Mouse (Mus musculus) CD4-positive helper T cell, adult 2 months (primary cell): Measurements from ENCODE around the gene Pnpla2.
"Not testable (repeated sequence)": the region's sequence is repeated elsewhere in the genome, so short reads cannot be mapped to it uniquely, and the experiment has no call there.

ENCODE experiments used
- DNase-seq: peaks from one replicate; pipeline ENCODE4 v3.0.0-alpha.2; 2012; ENCODE audit warnings: low read depth, missing footprints, low spot score

Pnpla2 gene

DNA sequence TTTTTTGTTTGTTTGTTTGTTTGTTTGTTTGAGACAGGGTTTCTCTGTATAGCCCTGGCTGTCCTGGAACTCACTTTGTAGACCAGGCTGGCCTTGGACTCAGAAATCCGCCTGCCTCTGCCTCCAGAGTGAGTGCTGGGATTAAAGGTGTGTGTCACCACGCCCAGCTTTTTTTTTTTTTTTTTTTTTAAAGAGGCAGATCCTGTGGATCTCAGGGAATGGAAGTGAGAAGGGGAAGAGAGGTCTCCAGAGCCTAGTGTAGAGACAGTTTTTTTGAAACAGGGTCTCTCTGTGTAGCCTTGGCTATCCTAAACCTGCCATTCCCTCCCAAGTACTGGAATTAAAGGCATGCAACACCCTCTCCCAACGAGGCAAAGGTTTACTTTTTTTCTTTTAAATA, 8.6 kb upstream of the Pnpla2 start:
- not testable (repeated sequence) for DNase-seq

DNA sequence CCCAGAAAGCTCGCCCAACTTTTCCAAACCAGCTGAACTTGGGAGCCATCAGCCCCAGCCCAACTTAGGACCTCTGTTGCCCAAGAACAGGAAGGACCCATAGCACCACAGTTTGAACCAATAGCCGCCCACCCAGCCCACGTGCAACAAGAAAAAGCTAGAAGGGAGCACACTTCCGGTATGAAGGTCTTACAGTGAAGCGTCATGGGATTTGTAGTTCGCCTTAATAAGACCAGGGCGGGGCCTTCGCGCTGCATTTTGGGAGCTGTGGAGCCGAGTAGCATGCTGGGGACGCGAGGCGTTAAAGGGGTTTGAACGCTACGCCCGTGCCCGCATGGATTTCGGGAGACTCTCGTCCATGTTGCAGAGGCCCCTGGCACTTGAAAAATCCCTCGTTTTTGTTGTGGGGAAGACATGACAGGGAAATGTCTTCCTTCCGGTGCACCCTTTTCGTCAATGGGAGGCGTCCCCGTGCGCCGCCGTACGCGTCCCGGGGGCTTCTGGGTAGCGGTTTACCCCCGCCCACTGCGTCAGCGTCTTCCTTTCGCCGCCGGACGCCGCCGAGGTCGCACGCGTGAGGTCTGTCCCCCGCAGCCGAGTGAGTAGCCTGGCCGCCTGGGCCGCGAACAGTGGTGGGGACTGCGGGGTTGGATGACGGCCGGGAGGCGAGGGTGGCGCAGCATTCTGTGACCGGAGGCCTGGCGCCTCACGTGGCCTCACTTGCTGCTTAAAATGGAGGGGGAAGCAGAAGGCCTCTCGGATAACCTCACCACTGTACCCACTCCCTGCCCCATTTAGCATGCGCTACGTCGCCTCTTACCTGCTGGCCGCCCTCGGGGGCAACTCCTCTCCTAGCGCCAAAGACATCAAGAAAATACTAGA, 7.6 kb upstream of the Pnpla2 start, which contains the start of gene Rplp2:
Rplp2 (plus strand) TSS at position 261 of the 882 bp plus-strand sequence.
- peak; percentile 95 for DNase-seq

DNA sequence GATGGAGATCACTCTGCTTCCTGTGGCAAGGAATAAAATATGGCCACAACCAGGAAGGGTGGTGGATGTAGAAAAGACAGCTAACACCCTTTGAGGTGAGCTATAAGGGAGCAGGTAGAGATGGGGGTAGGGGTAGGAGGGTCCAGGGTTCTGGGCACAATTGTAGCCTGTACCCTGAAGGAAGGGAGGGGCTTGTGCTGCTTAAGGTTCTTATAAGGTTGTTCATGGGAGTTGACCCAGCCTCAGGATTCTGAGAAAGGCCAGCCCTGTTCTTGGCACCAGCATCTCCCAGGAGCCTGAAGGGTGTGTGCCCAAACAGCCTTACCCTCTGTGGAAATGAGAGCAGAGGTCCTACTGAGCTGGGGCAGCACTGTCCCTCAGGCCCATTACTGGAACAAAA, 3.1 kb upstream of the Pnpla2 start:
- no peak for DNase-seq

DNA sequence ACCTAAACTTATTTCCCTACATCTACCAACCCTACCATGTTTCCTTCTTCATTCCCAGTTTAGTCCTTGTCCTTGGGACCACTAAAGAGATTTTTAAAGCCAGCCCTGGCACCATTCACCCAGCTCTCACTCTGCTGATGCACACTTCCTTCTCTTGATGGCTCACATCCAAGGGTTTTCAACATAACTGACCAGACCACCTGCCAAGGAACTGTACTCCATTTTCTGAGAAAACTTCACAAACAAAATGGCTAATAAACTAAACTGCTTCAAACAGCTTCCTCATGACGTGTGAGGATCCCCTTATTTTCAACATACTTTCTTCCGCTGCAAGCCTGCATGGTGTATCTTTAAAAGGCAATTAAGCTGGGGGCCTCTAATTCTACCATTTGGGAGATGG, 1.4 kb upstream of the Pnpla2 start:
- no peak for DNase-seq

DNA sequence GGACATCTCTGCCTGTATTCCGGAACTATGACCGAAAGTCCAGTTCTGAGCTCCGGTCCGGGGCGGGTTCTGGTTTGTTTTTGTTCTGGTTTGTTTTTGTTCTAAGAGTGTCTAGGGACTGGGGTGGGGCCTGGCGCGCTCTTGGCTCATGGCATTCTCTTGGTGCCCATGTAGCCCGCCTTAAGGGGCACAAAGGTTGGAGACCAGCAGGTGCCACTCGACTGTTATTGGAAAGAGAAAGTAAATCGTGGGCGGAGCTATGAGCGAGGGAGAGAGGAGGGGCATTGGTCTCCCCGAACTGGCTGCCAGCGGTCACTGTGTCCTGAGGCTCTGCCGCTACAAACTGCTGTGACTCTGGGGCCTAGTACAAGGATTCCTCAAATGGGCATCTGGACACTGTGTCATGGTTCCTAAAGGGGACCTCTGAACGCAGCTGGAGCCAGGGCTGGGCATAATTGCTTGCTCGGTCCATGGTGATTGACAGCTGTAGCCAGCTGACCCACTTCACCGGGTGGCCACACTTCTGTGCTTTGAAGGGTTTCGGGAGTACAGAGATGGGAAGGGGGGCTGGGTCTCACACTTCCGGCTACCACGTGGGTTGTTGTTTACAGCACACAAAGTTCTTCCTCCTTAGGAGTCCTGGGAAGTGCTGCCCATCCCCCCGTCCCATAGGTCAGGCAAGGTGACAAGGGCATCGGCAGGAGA, 764 bp downstream of the Pnpla2 start:
- DNase-seq = peak; percentile 74

DNA sequence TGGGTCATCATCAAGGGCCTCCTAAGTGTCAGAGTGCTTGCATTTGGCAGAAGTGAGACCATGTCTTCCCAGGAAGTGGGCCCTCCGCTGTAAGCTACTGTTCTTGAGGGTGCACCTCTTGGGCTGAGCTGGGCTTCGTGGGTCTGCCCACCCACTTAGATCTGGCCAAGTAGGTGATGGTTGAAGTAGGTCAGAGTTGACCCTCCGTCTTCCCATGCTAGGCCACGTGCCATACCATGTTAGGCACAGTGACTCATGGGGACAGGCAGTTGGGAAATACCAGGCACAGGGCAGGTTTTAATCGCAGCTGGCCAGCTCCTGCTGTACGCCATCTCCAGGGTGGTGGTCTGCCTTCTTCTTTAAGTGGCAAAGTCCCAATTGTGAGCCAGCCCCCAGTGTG, 1.7 kb downstream of the Pnpla2 start:
- DNase-seq = no peak

DNA sequence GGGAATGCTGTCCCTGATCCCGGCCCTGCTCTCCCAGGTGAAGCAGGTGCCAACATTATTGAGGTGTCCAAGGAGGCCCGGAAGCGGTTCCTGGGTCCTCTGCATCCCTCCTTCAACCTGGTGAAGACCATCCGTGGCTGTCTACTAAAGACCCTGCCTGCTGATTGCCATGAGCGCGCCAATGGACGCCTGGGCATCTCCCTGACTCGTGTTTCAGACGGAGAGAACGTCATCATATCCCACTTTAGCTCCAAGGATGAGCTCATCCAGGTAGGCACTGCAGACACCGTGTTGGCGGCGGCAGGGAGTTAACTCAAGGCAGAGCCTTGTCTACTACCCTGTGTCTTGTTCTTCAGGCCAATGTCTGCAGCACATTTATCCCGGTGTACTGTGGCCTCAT, 2.2 kb downstream of the Pnpla2 start:
- DNase-seq = no peak

DNA sequence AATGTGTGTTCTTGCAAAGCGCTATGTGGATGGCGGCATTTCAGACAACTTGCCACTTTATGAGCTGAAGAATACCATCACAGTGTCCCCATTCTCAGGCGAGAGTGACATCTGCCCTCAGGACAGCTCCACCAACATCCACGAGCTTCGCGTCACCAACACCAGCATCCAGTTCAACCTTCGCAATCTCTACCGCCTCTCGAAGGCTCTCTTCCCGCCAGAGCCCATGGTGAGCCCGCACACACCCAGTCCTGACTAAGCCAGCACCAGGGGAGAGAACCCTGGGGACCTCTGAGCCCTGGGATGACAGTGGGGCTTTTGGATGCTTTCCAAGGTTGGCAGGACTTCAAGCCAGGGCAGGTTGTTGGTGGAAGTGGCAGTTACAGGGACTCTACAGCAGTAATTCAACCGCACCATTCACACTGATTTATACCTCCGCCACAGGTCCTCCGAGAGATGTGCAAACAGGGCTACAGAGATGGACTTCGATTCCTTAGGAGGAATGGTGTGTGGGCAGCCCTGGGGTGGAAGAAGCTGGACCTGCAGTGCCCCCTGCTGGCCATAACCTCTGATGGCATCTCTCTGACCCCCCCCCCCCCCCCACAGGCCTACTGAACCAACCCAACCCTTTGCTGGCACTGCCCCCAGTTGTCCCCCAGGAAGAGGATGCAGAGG, 3.1 kb downstream of the Pnpla2 start:
- peak; percentile 69 for DNase-seq

DNA sequence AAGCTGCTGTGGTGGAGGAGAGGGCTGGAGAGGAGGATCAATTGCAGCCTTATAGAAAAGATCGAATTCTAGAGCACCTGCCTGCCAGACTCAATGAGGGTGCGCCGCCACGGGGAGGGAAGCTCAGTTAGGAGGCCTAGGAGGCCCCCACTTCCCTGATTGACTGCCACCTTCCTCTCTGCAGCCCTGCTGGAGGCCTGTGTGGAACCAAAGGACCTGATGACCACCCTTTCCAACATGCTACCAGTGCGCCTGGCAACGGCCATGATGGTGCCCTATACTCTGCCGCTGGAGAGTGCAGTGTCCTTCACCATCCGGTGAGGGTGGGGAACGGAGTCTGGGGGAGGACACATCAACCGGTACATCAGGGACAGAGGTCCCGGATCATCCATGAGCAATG, 3.7 kb downstream of the Pnpla2 start:
- no peak for DNase-seq

DNA sequence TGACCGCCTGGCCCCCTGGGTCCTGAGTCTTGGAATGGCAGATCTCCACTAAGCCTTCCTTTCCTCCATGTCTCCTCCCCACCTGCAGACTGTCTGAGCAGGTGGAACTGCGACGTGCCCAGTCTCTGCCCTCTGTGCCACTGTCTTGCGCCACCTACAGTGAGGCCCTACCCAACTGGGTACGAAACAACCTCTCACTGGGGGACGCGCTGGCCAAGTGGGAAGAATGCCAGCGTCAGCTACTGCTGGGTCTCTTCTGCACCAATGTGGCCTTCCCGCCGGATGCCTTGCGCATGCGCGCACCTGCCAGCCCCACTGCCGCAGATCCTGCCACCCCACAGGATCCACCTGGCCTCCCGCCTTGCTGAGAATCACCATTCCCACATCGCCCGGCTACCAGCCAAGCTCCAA, 4.3 kb downstream of the Pnpla2 start:
- no peak for DNase-seq

DNA sequence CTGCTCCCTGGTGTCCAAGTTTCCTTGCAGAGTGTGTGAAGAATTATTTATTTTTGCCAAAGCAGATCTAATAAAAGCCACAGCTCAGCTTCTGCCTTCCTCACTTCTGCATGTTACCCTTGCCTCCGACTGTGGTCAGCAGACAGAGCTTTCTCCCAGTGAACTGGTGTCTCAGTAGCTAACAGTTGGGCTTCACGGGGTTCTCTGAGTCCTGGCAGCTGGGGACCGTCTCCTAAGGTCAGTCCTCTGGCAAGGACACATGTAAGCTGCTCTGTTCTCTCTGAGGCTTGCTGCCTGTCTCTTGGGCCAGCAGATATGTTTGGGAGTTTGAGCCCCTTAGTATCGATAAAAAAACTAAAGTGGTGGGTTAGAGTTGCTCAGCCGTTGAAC, 5.0 kb downstream of the Pnpla2 start:
- DNase-seq = no peak

DNA sequence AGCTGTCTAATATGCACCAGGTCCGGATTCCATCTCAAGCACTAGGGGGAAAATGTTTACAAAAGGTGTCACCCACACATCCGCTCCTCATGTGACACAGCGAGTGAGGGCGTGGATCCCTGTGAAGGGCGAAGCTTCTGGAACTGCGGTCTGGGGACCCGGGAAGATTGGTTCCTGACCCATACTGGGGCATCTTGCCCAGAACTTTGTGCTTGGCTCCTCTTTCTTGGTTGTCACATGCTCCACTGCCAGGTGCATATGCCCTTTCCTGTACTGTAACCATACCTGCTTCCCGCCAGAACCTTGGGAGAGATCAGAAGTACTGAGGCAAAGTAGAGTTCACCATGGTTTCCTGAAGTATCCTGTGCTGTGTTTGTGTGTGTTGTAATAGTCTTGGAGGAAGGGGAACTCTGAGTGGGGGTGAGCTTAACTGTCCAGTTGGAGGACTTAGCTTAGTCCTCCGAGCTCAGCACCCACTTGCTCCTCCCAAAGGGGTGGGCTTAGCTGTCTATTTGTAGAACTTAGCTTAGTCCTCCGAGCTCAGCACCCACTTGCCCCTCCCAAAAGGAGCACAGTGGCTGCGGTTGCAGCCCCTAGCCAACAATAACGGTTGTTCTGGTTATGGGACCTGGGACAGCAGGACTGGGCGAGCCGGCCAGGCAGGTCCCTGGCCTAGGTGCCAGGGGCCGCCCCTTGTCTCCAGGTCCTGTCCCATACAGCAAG, 5.6 kb downstream of the Pnpla2 start, which contains the start of gene Cracr2b:
Cracr2b (plus strand) TSS at position 704 of the 723 bp plus-strand sequence.
- no peak for DNase-seq

DNA sequence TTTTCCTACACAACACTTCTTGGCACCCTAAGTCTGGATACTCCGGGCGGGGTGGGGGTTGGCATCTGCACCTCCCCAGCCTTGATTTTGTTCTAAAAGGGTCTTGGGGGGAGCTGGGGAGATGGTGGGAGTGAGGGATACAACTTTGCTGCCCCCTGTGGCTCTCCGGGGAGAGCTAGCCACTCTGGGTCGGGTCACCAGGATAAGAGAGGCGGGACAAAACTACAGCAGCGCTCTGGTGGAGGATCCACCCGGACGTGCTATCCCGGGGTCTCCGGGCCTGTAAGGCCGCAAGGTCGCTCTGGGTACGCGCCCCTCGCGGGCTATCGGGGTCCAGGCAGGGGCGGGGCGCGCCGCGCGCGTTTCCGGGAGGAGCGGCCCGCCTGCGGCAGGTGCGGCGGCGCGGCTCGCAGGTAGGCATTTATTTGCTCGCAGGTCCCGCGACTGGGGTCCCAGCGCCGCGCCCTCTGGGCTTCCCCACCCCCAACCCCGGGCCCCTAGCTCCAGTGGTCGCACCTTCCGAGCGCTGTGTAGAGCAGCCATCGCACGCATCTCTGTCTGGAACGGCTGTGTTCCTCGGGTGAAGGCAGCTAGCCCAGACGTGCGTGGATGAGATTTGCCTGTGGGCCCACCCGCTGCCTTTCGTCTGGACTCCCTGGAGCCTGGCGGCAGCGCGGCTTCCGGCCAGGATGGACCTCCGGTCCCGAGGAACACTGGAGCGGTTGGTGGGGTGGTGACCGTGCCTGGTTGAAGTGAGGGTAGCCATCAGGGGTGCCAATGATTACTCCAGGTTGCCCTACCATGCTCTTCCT, 6.7 kb downstream of the Pnpla2 start:
- DNase-seq = no peak

DNA sequence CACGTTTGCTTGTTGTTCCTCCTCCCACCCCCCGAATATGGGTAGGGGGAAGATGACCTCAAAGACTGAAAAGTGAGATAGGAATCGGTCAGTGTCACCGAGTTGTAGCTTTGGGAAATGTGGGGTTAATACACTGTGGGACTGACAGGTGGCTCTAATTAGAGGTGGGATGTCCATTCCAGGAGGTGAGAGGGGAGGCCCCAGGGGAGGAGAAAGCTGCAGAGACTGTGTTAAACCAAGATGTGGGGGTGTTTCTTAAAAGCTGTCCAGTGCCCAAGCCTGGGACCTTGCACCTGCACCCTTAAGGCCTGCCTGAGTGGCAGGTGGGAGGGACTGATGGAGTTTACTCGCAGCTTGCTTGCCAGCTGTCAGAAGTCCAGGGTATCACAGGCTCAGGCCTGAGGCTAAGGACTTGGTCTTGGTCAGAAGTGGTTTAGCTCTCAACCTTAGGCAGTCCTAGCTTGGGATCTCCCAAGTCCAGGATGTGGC, 7.4 kb downstream of the Pnpla2 start:
- DNase-seq = no peak

DNA sequence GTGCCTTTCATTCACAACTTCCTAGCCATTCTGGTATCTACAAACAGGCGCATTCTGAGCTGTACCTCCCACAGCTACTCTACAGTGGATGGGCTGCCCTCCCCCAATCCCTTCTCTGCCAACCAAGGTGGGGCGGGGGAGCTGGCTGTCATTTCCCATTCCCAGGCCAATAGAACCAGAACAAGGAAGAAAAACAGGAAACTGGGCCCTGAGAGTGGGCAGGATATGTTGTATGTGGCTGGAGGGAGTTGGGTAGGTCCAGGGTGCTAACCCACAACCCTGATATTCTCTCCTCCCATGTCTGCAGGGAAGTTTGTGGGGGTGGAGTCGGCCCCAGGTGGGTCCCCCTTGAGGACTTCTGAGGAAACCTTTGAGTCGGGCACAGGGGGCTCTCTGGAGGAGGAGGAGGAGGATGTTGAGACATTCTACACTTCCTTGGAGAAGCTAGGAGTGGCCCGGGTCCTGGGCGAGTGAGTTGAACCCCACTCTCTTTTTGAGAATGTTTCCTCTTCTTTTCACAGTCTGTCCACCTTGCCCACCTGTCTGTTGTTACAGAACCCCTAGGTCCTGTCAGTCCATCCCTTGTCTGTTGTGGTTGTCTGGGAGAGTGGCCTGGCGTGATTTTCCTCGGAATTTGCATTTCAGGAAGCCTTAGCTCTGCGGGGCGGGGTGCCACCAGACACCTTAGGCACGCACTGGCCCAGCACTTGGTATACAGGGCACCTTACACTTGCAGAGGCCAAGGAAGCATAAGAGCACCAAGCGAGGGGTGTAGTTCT, 9.0 kb downstream of the Pnpla2 start:
- DNase-seq = no peak

DNA sequence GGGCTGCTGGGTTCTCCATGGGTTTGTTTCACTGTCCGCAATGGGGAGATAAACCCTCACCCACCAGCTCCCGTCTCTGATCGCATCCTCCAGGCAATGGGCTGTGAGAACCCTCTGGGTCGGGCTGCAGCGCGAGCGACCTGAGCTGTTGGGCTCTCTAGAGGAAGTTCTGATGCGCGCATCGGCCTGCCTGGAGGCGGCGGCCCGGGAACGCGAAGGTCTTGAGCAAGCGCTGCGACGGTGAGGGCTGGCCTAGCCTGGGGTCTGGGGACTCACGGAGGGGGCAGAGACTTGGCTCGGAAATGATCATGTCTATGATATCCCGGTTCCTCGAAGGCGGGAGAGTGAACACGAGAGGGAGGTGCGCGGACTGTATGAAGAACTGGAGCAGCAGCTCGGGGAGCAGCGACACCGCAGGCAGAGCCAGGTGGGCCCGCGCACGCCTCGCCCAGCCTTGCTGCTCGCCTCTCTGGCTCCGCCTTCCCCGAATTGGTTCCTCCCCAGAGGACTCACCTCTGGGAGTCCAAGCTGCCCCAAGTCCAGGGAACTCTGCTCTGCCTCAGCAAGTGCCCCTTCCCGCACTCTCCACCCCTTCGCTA, 9.7 kb downstream of the Pnpla2 start:
- DNase-seq = no peak

DNA sequence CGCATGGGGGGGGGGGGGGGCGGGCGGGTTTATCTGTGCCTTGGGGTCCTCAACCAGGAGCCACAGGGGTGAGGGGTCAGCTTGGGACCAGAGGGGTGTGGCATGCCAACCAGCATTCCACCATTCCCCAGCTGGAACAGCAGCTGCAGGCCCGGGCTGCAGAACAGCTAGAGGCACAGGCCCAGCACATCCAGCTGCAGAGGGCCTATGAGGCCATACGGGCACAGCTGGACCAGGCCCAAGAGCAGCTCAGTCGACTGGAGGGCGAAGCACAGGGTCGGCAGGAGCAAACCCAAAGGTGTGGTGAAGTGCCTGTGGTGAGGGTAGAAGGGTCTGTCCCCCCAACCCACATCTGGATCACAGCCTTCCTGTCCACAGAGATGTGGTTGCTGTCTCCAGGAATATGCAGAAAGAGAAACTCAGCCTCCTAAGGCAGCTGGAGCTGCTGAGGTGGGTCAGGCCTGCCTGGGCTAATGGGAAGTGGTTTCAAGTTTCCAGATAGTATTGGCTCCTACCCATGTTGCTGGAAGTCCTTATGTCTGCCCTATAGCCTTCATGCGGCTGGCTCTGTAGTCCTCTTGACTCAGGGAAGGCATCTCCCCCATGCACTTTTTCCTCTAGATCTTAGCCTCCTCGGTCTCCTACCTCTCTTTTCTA, 10.5 kb downstream of the Pnpla2 start:
- no peak for DNase-seq

DNA sequence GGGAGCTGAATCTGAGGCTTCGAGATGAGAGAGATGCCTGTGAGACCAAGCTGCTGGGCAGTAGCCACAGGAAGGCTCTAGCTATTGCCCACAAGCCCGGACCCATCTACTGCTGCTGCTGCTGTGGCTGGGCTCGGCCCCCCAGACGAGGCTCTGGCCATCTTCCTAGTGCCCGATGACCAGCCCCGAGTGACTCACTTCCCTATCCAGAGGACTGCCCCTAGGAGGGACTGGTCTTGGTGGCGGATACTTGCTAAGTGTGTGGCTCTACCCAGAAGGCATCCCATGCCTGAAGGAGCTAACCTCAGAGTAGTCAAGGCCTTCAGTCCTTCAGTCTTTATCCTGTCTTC, 11.0 kb downstream of the Pnpla2 start:
- DNase-seq = no peak

DNA sequence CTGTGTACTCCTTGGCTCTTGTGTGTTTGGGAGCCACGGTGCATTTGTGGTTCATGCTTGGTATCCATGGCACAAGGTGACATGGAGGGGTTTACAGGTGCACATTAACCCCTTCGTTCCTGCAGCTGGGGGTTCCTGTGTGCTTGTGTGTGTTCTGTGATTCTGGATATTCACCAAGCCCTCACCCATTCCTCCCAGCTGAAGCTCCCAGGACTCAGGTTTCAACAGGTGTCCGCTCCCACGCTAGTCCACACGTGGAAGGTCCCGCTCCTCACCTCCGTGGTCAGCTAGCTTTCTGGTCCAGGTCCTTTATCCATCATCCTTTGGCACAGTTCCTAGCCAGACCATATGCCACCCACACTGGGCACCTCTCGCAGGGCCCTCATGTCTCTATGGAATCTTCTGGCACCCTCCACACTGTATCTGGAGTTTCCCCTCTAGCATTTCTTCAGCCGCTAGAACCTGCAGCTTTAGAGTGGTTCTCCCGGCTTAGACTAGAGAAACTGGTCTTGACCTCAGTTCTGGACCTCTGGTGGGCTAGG, 11.7 kb downstream of the Pnpla2 start:
- DNase-seq = no peak
